Mouse (Mus musculus) liver (tissue): ENCODE results near the gene Nr3c2.

Source experiments
- DNase-seq: peaks from one replicate; pipeline ENCODE4 v3.0.0-alpha.2; 2020; ENCODE audit warnings: mixed read lengths

Nr3c2 gene

DNA sequence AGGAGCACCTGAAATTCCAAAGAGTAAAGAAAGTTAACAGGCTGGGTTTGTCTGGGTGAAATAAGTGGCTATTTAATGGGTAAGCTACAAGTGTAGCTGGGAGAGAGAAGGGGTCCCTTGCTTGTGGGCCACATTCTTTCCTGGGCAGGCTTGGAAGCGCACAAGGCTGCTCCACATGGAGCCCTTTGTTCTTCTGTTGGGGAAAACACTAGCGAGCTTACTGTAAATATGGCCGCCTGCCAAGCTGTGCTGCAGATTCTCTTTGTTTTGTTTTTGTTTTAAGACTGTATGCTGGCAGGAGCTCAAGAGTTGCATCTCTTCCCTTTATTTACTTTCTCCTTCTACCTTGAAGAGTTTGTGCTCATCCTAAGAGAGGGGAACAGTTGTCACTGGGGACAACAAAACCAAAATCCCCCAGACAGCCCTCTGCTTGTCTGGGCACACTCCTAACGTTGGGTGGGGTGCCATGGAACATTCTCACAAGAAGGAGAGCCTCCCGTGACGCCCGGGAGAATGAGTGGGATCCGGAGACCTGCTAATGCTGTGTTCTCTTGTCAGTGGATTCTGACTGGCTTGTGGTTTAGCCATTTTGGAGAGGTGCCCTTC is 73.8 kb downstream of the Nr3c2 start:
- DNase-seq = no peak

DNA sequence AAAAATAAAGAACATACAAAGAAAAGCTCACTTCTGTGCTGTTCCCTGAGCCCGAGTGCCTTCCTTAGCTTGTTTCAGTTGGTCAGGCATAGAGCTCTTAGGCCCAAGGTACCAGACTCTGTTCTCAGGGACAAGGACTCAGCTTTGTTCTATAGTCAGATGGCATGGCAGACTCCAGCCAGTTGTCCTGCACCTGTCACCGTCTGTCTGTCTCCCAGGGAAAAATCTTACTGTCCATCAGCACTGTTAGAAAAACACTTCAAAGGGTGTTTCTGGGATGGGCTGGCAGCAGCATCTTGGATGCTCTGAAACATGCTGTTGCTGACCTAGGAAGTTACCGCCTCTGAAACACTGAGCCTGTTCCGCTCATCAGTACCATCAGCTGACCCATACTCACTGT is 78.7 kb downstream of the Nr3c2 start:
- no peak for DNase-seq

- no peak for DNase-seq
Measured at GRCm38 (mm10) chr8:76984082-76984481, 84.8 kb downstream of the Nr3c2 start.

- DNase-seq = no peak
Measured at GRCm38 (mm10) chr8:76984851-76985250, 85.6 kb downstream of the Nr3c2 start.

DNA sequence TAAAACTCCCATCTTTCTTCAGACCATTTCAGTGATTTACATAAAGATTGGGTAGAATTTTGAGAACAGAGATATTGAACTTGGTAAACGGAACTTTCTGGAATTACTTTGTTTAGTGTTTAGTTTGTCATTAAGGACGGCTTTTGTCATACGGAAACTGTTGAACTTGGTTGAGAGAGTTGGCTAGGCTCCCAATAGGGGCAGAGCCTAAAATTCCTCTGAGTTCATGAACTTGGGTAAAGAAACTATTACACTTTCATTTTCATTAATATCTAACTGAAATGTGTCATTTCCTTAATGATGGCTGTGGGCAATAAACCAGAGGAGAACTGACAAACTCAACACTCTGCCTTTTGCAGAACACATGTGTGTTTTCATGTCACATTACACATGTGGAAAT is 88.6 kb downstream of the Nr3c2 start:
- no peak for DNase-seq

- DNase-seq = no peak
Measured at GRCm38 (mm10) chr8:76998276-76998675, 99.0 kb downstream of the Nr3c2 start.

GRCm38 (mm10) chr8:77009425-77009824 is 110.2 kb downstream of the Nr3c2 start:
- DNase-seq = peak; percentile 5

DNA sequence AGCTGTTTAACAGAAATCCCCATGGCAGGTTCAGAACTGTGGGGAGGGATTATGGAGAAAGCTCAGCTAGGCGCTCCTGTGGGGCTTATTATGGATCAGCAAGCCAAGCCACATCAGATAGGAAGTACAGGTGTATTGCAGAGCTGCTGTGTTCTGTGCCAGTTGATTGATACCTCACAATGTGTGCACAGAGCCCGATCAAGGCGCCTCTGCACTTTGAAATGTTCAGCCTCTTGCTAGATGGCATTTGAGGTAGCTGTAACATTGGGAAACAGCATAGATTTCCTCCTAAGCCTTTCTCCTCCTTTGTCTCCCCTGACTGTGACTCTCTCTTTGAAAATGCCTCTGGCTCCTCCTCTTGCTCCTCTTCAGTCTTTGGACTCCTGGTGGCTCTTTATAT is 112.7 kb downstream of the Nr3c2 start:
- DNase-seq = no peak

DNA sequence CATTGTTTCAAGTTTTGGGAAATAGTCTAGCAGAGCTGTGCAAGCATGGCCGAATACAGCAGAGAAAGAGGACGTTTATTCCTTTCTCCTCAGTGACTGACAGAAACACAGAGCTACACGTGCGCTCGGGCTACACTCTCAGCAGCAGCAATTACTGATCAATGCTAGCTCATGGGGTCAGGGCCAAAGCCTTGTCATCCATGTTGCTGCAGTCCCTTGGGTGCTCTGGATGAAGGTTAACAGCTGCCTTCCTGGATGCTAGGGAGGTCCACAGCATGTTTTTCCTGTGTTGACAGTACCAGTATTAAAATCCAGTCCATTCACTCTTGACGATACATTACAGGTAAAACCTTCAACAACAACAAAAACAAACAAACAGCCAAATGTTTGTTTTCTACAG is 113.4 kb downstream of the Nr3c2 start:
- no peak for DNase-seq

DNA sequence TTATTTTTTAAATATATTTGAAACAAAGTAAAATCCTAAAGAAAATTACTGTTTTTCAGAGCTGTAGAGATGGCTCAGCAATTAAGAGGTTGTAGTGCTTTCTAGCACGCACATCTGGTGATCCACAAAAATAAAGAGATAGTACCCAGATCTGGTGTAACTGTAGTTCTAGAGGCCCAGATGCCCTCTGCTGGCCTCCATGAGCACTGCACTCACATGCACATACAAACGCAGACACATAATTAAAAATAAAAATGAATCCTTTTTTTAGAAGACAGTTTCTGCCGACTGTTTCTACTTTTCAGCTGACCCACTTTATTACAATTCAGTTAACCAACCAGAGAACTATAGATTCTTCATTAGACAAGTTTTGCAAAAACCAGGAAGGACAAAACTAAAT is 117.5 kb downstream of the Nr3c2 start:
- DNase-seq = no peak

GRCm38 (mm10) chr8:77023837-77024710 is 124.8 kb downstream of the Nr3c2 start:
- DNase-seq = no peak

DNA sequence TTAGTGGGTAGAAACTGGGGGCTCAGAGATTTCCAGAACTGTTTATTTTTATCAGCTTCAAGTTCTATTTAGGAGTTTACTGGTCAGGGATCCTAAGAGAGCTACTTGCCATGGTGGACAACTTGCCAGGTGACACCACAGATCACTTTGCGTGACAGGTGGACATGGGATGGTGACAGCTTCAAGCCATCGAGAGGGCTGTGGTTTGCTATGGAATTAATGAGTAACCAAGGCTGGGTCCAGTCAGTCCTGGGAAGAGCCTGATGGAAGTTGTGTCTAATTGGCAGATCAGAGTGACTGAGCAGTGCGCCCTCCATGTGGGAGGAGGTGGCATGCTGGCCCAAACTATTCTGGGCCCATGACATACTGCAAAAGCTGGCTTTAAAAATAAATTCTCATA is 132.0 kb downstream of the Nr3c2 start:
- no peak for DNase-seq

DNA sequence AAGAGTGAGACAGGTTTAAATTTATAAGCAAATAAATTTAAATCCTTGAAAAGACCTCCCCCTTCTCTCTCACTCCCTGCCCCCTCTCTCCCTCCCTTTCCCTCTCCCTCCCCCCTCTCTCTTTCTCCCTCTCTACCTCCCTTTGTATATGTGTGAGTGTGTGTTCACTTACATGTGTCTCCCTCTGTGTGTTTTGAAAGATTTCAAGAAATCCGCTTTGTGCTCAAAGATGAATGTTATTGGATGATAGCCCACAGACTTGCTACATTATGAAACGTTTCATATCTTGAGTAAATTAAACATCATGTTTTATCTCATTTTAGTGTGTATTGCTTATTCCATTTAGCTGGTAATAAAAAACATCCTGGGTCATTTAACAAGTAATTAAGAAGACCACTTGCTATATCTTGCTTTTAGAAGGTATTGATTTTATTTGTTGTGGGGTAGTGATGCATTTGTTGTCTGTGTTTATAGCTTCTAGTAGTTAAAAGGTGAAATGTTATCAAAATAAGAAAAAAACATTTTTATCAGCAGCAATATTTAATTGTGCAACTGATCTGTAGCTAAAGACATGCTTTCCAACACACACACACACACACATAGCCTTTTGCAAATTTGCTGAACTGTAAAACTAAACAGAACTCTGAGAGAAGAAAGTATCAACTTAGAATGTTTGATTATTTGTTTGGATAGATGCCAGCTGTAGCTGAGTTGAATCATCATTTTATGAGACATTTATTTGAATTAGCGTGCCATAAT is 134.6 kb downstream of the Nr3c2 start:
- DNase-seq = no peak

DNA sequence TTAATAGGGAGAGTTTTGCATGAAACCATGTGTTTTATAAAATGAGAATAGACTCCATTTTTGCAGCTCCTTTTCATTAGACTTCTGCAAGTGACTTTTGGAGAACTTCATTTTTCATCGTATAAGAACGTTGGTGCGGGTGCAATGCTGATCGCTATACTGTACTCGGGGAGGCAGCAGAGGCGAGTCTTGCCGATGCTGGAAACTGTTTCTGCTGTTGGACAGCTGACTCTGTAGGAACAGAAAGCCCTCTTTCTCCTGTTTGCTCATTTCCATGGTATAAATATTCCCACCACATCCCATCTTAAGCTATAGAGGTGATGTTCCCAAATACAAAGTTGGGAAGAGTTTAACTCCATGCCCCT is 135.2 kb downstream of the Nr3c2 start:
- no peak for DNase-seq

DNA sequence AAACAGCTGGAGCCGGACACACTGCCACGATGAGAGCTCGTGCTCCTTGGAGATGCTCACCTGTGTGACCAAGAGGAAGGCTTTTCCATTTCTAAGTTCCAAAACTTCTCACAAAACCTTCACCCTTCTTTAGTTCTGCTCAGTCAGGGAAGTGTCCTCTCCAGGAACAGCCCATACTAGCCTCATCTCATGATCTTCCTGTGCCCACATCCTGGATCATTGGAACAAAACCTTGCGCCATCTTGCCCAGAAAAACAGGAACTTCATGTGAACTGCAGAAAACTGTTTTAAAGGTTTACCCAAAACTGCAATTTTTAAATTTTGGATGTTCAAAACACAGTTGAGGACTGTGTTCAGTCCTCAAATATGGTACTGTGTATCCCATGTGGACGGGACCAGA is 142.0 kb downstream of the Nr3c2 start:
- DNase-seq = no peak

DNA sequence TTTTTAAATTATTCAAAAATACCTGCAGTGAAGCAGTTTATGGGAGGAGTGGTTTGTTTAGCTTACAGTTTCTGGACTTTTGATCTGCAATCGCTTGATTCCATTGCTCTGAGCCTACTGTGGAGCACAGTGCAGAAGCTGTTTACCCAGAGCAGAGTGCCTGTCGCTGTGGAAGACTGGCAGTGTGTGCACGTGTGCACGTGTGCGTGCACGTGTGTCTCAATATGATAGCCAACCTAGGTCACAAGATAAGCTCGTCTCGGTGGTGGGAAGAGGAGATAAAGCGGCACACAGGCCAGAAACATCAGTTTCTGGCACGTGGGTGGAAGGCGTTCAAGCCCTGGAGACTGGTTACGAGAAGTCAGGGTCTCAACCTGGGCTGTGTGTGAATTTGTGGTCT is 145.6 kb downstream of the Nr3c2 start:
- DNase-seq = peak; percentile 72

GRCm38 (mm10) chr8:77045711-77046110 is 146.5 kb downstream of the Nr3c2 start:
- no peak for DNase-seq

GRCm38 (mm10) chr8:77046217-77046616 is 147.0 kb downstream of the Nr3c2 start:
- no peak for DNase-seq

DNA sequence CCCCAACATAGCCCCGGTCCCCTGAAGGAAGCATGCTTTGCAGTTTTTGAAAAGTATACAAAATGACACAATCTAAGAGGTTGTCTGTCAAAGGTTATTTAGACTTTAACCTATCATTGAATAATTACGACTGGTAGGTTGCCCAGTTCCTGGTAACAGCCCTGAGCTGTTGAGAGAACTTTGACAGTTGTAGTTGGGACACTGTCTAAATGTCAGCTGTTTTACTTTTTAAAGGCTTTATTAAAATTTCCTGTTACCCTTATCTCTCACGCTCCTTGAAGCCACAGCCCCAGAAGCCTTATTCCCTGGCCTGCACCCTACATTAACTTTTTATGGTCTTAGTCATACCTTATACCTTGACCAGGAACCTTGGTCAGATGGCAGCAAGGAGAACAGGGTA is 147.5 kb downstream of the Nr3c2 start:
- DNase-seq = no peak

GRCm38 (mm10) chr8:77051399-77052275 is 152.4 kb downstream of the Nr3c2 start:
- no peak for DNase-seq

DNA sequence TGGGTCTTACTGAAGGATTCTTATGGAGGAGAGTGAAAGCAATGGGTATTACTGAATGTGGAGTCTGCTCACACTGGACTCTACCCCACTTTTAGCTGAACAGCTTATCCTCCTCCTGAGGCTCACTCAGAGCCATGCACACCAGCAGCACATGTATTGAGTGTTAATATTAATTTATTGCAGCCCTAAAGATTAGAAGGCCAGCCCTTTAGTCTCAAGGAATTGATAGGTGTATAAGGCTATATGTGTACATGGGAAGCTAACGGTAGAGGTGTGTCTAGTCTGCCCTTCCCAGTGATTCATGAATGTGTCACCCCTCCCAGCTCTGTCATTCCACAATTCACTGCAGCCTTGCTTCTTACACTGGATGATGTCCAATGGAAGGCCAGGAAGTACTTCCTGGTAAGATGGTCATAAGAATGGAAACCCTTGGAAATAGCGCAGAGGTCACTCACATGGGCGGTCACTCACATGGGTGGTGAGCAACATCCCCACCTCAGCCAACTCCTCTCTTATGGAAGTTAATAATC is 156.3 kb downstream of the Nr3c2 start:
- DNase-seq = no peak

- DNase-seq = no peak
Measured at GRCm38 (mm10) chr8:77056853-77057252, 157.6 kb downstream of the Nr3c2 start.

- DNase-seq = no peak
Measured at GRCm38 (mm10) chr8:77082687-77083086, 183.4 kb downstream of the Nr3c2 start.
